Mouse (Mus musculus) lung, adult 2 months (tissue): ENCODE measurements around the gene Akr1cl.

Experiments
- CTCF ChIP-seq: fragments of 200-500 bp; IDR thresholded peaks from 2 replicates; pipeline ENCODE4 v1.5.1; 2011; ENCODE audit warnings: mild to moderate bottlenecking, low read length, control low read depth; ENCODE audit not compliant: insufficient read depth
- POLR2A ChIP-seq: fragments of 200-500 bp; IDR thresholded peaks from 2 replicates; pipeline ENCODE4 v1.6.1; 2011; ENCODE audit warnings: low read depth, mild to moderate bottlenecking, control low read depth, low read length, borderline replicate concordance; ENCODE audit errors: extremely low read depth

- no peak for TF ChIP-seq POLR2A
- no peak for TF ChIP-seq CTCF
Observed at GRCm38 (mm10) chr1:65035513-65035912, 3.0 kb upstream of the Akr1cl start.
